Mouse (Mus musculus): ENCODE measurements at regions not wholly inside any gene's neighbourhood (a gene's known extent, or its start where the extent isn't known, plus 50 kb on each side); places are given as distances from the start of the nearest gene placed in this dataset.

DNA sequence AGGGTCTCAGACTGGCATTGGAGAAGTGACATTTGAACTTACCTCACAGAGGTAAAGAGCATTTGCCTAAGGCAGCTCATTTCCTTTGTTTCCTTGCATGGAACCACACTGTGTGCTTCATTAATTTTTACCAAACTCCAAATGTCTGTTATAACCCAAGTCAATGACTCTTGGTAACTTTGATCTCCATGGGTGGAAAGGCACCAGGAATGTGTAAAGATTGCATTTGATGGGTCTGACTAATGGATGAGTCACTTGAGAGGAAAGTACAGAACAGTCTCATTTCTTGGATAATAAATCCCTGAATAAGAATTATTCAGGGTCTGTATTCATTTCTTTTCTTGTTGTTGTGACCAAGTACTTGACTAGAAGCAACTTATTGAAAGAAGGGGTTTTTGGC is 97.3 kb upstream of the Rab11fip2 start:
- TF ChIP-seq POLR2A (IDR thresholded peaks at IDR 0.05; ENCODE audit: control insufficient read depth, low read depth, low read length): no peak
- no peak for TF ChIP-seq CTCF (IDR thresholded peaks at IDR 0.05; ENCODE audit: control insufficient read depth, insufficient read depth, insufficient replicate concordance, low read depth, low read length)

Measured in testis, adult 2 months (tissue).